Mouse (Mus musculus) subcutaneous adipose tissue, adult 2 months (tissue): ENCODE measurements around the gene Arsk. TPM values are rescaled to one million over a fixed set of nuclear protein-coding genes. Genes with fewer than 3 reads are reported as not detected.

Source experiments
- polyA plus RNA-seq: library from polyadenylated mRNA; depleted of rRNA; stranded (reverse); fragments of >200 nt; gene quantifications from 2 replicates; pipeline ENCODE4 v1.2.3, GENCODE M21; 2012; ENCODE audit warnings: low replicate concordance; rRNA removed

The Arsk gene
- polyA plus RNA-seq, result 5.6 and 9.0 TPM in 2 replicates

GRCm38 (mm10) chr13:76098493-76099303 lies at the start of gene Arsk, which contains the start of gene Ttc37:
TSS of gene Arsk (minus strand) at chr13:76098660.
TSS of gene Ttc37 (plus strand) at chr13:76098734.

GRCm38 (mm10) chr13:76056896-76057266 lies 41.6 kb downstream of the Arsk start, which contains the start of gene Gpr150:
TSS of gene Gpr150 (minus strand) at chr13:76056996.

DNA sequence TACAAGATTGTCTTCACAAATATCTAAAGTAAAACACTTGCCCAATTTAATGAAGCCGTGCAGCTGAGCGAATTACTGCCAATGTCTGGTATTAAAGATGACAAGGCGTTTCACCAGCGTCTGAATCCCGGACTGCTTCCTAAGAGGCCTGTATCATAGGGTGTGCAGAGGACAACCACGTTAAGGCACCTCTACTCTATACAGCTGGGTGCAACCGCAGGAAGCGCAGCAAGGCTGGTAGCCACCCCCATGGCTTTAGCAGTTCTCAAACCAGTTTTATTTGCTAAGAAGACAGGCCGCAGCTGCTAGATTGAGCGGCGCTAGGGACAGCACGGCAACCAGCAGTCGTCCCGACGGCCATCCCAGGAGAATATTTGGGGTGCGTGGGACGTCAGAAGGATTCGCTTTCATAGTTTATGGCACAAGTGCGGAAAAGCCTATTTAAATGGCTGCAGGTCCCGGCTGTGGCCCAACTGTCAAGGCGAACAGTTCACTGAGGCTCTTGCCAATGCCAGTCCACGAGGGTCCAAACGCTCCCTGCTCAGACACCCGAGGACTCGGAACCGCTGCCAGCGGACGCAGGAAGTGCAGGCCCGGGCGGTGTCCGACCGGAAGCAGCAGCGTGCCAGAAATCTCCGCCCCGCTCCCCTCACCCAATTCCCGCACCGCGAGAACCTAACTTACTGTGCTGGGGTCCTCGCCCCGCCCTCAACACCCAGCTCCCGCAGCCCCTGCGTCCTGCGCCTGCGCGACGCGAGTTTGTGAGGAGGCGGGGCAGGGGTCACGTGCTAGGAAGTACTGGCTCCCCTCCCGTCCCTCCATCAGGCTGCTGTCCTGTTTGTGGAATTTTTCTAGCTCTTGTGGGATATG lies 80.3 kb downstream of the Arsk start, which contains the start of gene Rfesd:
Gene Rfesd (minus strand): TSS at position 746 of the 870 bp plus-strand sequence.

Other genes with a start within 250 kb of the Arsk start
- 5.2 and 16.2 TPM in 2 replicates for gene Rhobtb3, start 154.7 kb downstream of the Arsk start, polyA plus RNA-seq
- gene Spata9, start 131.5 kb downstream of the Arsk start, polyA plus RNA-seq, result not detected in 2 replicates
- 8.1 and 8.9 TPM in 2 replicates for gene Rfesd, start 79.9 kb downstream of the Arsk start, polyA plus RNA-seq
- gene Gpr150, start 41.7 kb downstream of the Arsk start, polyA plus RNA-seq, result 0.15 TPM in 1 of 2 replicates, not detected in the other
- gene Ttc37, start 74 bp upstream of the Arsk start, polyA plus RNA-seq, result 7.7 and 11.3 TPM in 2 replicates
- not detected in 2 replicates for gene Fam81b, start 206.4 kb upstream of the Arsk start, polyA plus RNA-seq